Comparison of ENCODE assay signal across 21 mouse cellular contexts in the genomic region with DNA sequence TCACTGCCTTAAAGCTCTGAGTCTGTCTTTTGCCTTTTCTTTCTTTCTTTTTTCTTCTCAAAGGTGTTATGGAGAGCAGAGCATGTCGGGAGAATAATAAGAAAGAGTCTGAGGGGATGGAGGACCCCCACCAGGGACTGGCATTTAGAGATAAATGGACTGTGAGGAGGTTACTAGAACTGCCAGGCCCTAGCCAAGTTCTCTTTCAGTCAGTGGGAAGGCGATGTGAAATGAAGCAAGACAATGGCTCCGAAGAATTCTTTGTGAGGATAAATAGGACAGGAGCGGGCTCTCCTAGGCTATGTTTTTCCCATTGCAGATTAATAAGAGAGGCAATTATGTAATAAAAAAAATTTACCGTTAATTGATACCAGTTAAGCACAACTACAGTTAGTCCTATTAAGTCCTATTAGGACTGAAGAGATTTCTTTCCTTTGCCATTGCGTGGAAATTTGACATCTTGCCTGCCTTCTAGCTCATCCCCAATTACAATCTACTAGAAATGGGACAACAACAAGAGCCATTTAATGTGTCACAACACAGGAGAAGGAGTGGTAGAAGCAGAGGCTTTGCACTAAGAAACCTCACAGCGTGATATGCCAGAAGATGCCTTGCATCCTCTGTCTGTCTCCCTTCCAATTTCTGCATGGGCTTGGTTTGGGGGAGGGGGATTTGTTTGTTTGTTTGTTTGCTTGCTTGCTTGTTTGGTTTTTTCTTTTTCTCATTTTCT.
DNase-seq lines count a peak whose midpoint lies in the region; ATAC-seq and TF ChIP-seq lines count a peak whose summit lies in the region.
"Had no signal": no experiment of that assay in that cellular context is flagged by ENCODE, and none has a peak within 500 bp of the region (broad histone marks: within the 10 kb centered on the region; RNA-seq: fewer than 3 reads in every experiment).

No protein-coding gene starts in this region.

- intact Hi-C loops in gastrocnemius, postnatal 14 days (cut with DNase I; ENCODE audit: low total_unique reads), result no loop called here

- no peak for ATAC-seq in forebrain, postnatal 0 days
- ATAC-seq in forebrain, embryonic 14.5 days, result peak; percentile 72
- ATAC-seq in neural tube, embryonic 13.5 days (ENCODE audit: low read depth), result peak; percentile 77
- ATAC-seq: activated CD4-positive, CD25-positive, alpha-beta regulatory T cell, adult 4 months; liver, embryonic 12.5 days had no signal

- H3K9ac ChIP-seq in forebrain, postnatal 0 days, result no peak overlapping the region
- H3K9ac ChIP-seq in forebrain, embryonic 14.5 days (ENCODE audit: low read length), result no peak overlapping the region
- H3K9ac ChIP-seq in neural tube, embryonic 13.5 days, result no peak overlapping the region
- H3K9ac ChIP-seq: embryonic facial prominence, embryonic 12.5 days; heart, embryonic 12.5 days; liver, embryonic 12.5 days; lung, embryonic 15.5 days had no signal

- no peaks in the 10 kb centered on the region for H3K27me3 ChIP-seq in forebrain, embryonic 10.5 days (ENCODE audit: poor library complexity, severe bottlenecking)
- H3K27me3 ChIP-seq in forebrain, postnatal 0 days (ENCODE audit: insufficient read depth, low read length), result no peaks in the 10 kb centered on the region
- H3K27me3 ChIP-seq in forebrain, embryonic 14.5 days (replicated peaks; ENCODE audit: control insufficient read depth, insufficient read depth, low read length), result no peaks in the 10 kb centered on the region
- no peaks in the 10 kb centered on the region for H3K27me3 ChIP-seq in midbrain, embryonic 10.5 days (ENCODE audit: low read depth, poor library complexity, severe bottlenecking)
- H3K27me3 ChIP-seq in neural tube, embryonic 13.5 days, result no peaks in the 10 kb centered on the region
- H3K27me3 ChIP-seq: embryonic facial prominence, embryonic 12.5 days; heart, embryonic 12.5 days; liver, embryonic 12.5 days; lung, embryonic 15.5 days had no signal

- H3K4me2 ChIP-seq in forebrain, postnatal 0 days (ENCODE audit: low read depth), result no peak overlapping the region
- peak overlapping the region; percentile 16; the same call in 1 of the 2 replicates for H3K4me2 ChIP-seq in forebrain, embryonic 14.5 days (ENCODE audit: low read length)
- H3K4me2 ChIP-seq in neural tube, embryonic 13.5 days, result no peak overlapping the region
- H3K4me2 ChIP-seq: embryonic facial prominence, embryonic 12.5 days; heart, embryonic 12.5 days; liver, embryonic 12.5 days; lung, embryonic 15.5 days had no signal

- H3K36me3 ChIP-seq in forebrain, embryonic 10.5 days (replicated peaks), result no peaks in the 10 kb centered on the region
- no peaks in the 10 kb centered on the region for H3K36me3 ChIP-seq in forebrain, postnatal 0 days (ENCODE audit: insufficient read depth)
- no peaks in the 10 kb centered on the region for H3K36me3 ChIP-seq in forebrain, embryonic 14.5 days (ENCODE audit: control insufficient read depth, insufficient read depth, low read length)
- no peaks in the 10 kb centered on the region for H3K36me3 ChIP-seq in midbrain, embryonic 10.5 days
- no peaks in the 10 kb centered on the region for H3K36me3 ChIP-seq in neural tube, embryonic 13.5 days
- H3K36me3 ChIP-seq: embryonic facial prominence, embryonic 12.5 days; heart, embryonic 12.5 days; limb, embryonic 10.5 days; liver, embryonic 12.5 days; lung, embryonic 15.5 days had no signal

- peak overlapping the region; percentile 88 for H3K27ac ChIP-seq in forebrain, embryonic 10.5 days
- no peak overlapping the region for H3K27ac ChIP-seq in forebrain, postnatal 0 days (ENCODE audit: low read depth, low read length)
- peak overlapping the region; percentile 78 for H3K27ac ChIP-seq in forebrain, embryonic 14.5 days (ENCODE audit: low read depth, low read length)
- peak overlapping the region; percentile 83 for H3K27ac ChIP-seq in midbrain, embryonic 10.5 days (replicated peaks)
- peak overlapping the region; percentile 74 for H3K27ac ChIP-seq in neural tube, embryonic 13.5 days (replicated peaks)
- H3K27ac ChIP-seq: embryonic facial prominence, embryonic 12.5 days; gastrocnemius, adult 2 months; limb, embryonic 10.5 days; liver, embryonic 12.5 days; lung, embryonic 15.5 days; stomach, postnatal 0 days had no signal

- DNase-seq in forebrain, embryonic 10.5 days (ENCODE audit: extremely low spot score, low spot score), result peak; percentile 33
- DNase-seq in forebrain, postnatal 0 days, result no peak
- DNase-seq in forebrain, embryonic 14.5 days (ENCODE audit: low spot score), result peak; percentile 70
- DNase-seq in midbrain, embryonic 10.5 days (ENCODE audit: low spot score), result no peak
- no peak for DNase-seq in testis, postnatal 14 days (ENCODE audit: low spot score)
- no peak for DNase-seq in gastrocnemius, postnatal 14 days
- no peak for DNase-seq in Muller cell, postnatal 12 days (ENCODE audit: inconsistent ontology term)
- DNase-seq: adrenal gland, postnatal 25 days; kidney, adult 2 months; kidney, postnatal 25 days; right cerebral cortex, adult 18-20 months; spleen, adult 18-20 months had no signal

- H3K4me1 ChIP-seq in forebrain, embryonic 10.5 days, result peaks cover 68% of the 10 kb centered on the region
- H3K4me1 ChIP-seq in forebrain, postnatal 0 days (ENCODE audit: insufficient read depth), result no peaks in the 10 kb centered on the region
- peaks cover 28% of the 10 kb centered on the region for H3K4me1 ChIP-seq in forebrain, embryonic 14.5 days (ENCODE audit: control insufficient read depth, insufficient read depth, low read length)
- peaks cover 44% of the 10 kb centered on the region for H3K4me1 ChIP-seq in midbrain, embryonic 10.5 days
- H3K4me1 ChIP-seq in neural tube, embryonic 13.5 days (replicated peaks), result peaks cover 29% of the 10 kb centered on the region
- H3K4me1 ChIP-seq: liver, embryonic 12.5 days; lung, embryonic 15.5 days had no signal

- H3K4me3 ChIP-seq in forebrain, embryonic 10.5 days, result no peak overlapping the region
- H3K4me3 ChIP-seq in forebrain, postnatal 0 days (ENCODE audit: low read depth, low read length), result no peak overlapping the region
- no peak overlapping the region for H3K4me3 ChIP-seq in forebrain, embryonic 14.5 days (ENCODE audit: low read depth, low read length)
- no peak overlapping the region for H3K4me3 ChIP-seq in midbrain, embryonic 10.5 days
- no peak overlapping the region for H3K4me3 ChIP-seq in neural tube, embryonic 13.5 days
- H3K4me3 ChIP-seq: embryonic facial prominence, embryonic 12.5 days; gastrocnemius, adult 2 months; heart, embryonic 12.5 days; limb, embryonic 10.5 days; liver, embryonic 12.5 days; lung, embryonic 15.5 days had no signal

- WGBS in forebrain, embryonic 10.5 days, result 29% methylated on average over 7 of the region's 7 CpGs
- 16% methylated on average over 7 of the region's 7 CpGs for WGBS in forebrain, postnatal 0 days
- 7% methylated on average over 7 of the region's 7 CpGs for WGBS in forebrain, embryonic 14.5 days
- 41% methylated on average over 7 of the region's 7 CpGs for WGBS in midbrain, embryonic 10.5 days
- WGBS in neural tube, embryonic 13.5 days, result 31% methylated on average over 7 of the region's 7 CpGs

- TF ChIP-seq CTCF in forebrain, postnatal 0 days (IDR thresholded peaks at IDR 0.05; ENCODE audit: low read depth), result no peak

- H3K9me3 ChIP-seq in forebrain, embryonic 10.5 days, result peaks cover 5% of the 10 kb centered on the region; the same call in 1 of the 2 replicates
- no peaks in the 10 kb centered on the region for H3K9me3 ChIP-seq in forebrain, postnatal 0 days (ENCODE audit: low read length)
- H3K9me3 ChIP-seq in forebrain, embryonic 14.5 days (replicated peaks; ENCODE audit: control insufficient read depth, low read length), result no peaks in the 10 kb centered on the region
- peaks cover 5% of the 10 kb centered on the region; the same call in 1 of the 2 replicates for H3K9me3 ChIP-seq in midbrain, embryonic 10.5 days (replicated peaks)
- H3K9me3 ChIP-seq in neural tube, embryonic 13.5 days, result no peaks in the 10 kb centered on the region
- H3K9me3 ChIP-seq: limb, embryonic 10.5 days; liver, embryonic 12.5 days; lung, embryonic 15.5 days had no signal

Comparison
In these comparisons a context has a peak if more than half of its experiments do, and no peak if none do; other contexts are left out.
1. DNase-seq: peak in forebrain, embryonic 10.5 days (single experiment) and forebrain, embryonic 14.5 days (single experiment); none in forebrain, postnatal 0 days (single experiment), midbrain, embryonic 10.5 days (single experiment), testis, postnatal 14 days (single experiment), gastrocnemius, postnatal 14 days (single experiment) and Muller cell, postnatal 12 days (single experiment).